Mouse (Mus musculus) thymus, postnatal 10 days (tissue): ENCODE measurements around the gene Wdr6.
"Not testable (repeated sequence)": the region's sequence is repeated elsewhere in the genome, so short reads cannot be mapped to it uniquely, and the experiment has no call there.

Source experiments
- DNase-seq, 2 experiments: peaks; one replicate each; pipeline ENCODE4 v3.0.0; 2021; ENCODE audit warnings: low spot score in 2 of 2

Gene Wdr6

DNA sequence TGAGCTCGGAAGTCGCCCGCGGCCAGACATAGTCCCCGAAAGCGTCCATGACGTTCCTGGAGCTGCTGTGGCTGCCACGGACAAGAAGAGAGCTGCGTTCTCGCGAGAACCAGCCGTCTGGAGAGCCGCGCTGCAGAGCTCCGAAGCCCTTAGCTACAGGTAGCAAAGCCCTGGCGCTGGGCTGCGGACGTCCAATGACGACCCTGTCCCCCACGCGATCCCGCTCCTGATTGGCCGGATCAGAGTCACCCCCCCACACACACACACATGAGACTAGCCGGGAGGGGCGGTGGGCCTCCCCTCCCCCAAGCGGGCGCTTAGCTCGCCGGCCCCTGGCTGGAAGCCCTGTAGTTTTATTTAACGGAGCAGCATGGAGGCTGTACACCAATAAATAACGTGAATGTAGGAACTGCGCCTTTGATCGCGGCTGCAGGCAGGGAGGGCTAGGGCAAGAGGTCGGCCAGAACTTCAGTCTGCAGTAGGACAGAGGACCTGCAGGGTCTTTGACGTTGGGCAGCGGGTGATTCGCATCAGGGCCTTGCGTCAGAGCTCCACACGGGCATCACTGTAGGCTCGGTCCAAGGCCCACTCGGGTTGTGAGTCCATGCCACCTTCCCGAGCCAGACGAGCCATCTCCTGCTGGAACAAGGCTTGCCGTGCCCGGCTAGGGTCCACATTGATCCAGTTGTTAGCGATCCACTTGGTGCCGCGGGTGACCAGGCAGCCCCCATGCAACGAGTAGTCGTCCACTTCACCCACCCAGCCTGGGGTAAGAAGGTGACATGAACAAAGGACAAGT lies at the start of gene Wdr6:
Gene Wdr6 (minus strand): TSS at position 195 of the 799 bp plus-strand sequence.
- DNase-seq: peak; percentile 87 to 93

DNA sequence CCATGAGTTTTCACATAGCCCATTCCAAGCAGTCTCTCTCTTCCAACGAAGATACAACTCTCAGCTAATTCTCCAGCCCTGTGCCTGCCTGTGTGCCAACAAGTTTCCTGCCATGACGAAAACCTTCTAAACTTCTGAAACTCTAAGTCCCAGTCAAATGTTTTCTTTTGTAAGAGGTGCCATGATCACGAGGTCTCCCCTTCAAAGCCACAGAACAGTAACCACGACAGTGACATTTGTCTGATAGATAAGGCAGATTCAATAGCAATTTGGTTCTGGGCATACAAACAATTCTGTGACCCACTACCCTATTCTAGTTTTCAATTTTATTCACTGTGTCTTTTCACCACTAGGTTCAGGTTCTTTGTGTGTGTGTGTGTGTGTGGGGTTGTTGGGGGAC lies 49.6 kb upstream of the Wdr6 start:
- DNase-seq: no peak

DNA sequence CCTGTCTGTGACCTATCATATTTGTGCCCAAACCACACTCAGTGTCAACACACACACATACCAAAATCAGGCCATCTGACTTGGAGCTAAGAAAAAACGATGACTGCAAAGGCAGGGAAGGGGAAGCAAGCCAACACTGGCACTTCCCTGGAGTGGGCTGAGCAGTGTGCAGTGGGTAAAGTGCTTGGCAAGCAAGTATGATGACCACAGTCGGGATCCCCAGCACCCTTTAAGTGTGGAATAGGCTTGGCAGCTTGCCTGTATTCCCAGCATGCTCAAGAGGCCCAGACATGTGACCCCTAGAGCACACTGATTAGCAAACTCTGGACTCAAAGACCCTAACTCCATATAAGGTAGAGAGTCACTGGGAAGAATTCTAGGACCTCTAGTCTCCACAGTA lies 48.0 kb upstream of the Wdr6 start:
- DNase-seq: no peak

DNA sequence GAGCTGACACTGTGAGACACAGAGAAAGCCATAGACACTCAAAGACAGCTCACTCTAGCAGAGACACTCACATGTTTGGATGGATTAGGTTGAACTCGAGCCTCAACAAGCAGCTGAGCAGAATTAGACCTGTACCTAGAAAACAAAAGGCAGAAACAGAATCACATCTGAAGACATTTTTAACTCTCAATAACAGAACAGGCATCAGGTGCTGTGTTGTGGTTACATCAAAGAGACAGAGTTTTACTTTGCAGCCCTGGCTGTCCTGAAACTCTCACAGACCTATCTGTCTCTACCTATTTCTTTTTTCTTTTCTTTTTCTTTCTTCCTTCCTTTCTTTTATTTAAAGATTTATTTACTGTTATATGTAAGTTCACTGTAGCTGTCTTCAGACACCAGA lies 38.8 kb upstream of the Wdr6 start:
- DNase-seq: no peak

DNA sequence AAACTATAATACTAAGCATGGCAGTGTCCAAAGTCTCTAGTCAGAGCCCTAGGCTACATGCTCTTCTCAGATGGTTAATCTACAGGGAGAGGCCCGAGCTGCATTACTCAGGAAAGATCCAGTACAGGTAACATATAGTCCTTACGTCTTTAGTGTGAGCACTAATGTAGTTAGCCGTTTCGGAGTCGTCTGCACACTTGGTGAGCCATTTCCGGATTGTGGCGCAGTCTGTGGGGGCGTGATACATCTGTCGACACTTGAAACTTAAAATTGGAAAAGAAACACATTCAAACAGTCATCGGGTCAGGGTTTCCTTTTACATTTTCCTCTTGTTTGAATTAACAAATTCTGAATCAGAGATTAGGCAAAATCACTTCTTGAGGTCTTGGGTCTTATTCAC lies 32.9 kb upstream of the Wdr6 start:
- DNase-seq: no peak

DNA sequence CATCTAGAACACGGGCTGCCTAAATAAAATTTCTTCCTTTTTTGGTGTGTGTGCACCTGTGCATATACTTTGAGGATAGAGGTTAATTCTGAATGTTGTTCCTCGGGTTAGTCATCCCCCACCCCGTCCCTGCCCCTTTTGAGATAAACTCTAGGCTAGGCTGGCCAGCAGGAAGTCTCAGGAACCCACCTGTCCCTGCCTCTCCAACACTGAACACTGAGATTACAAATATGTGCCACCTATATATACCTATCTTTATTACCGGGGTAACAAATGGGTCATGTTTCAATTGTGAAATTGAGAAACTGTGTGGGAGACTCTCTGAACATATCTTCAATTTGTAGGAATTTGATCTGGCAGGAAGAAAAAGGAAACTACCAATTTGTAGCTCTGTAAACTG lies 30.4 kb upstream of the Wdr6 start:
- no peak for DNase-seq

DNA sequence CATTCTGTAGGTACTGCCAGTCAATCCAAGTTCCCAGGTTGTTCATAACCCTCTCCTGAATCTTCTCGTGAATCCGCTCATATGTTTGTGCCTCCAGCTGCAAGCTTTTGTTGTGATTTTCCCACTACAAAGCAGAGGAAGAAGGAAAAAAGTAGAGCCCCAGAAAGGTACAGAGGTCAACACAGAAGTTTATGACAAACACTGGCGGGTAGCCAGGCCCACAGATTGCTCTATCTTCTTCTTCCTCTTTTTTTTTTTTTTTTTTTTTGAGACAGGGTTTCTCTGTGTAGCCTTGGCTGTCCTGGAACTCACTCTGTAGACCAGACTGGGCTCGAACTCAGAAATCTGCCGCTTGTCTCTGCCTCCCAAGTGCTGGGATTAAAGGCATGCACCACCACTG lies 29.4 kb upstream of the Wdr6 start:
- DNase-seq: not testable (repeated sequence)

DNA sequence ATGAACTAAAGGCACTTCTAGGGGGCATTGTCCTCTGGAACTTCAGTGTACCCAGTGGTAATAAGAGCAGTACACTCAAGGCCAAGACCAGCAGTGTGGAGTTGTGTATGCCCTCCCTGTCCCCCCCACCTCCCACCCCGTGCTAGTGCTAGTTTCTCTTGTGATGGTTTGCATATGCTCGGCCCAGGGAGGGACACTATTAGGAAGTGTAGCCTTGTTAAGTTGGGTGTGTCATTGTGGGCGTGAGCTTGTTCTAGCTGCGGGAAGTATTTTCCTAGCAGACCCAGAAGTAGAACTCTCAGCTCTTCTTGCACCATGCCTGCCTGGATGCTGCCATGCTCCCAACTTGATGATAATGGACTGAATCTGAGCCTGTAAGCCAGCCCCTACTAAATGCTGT lies 23.4 kb upstream of the Wdr6 start:
- no peak for DNase-seq

DNA sequence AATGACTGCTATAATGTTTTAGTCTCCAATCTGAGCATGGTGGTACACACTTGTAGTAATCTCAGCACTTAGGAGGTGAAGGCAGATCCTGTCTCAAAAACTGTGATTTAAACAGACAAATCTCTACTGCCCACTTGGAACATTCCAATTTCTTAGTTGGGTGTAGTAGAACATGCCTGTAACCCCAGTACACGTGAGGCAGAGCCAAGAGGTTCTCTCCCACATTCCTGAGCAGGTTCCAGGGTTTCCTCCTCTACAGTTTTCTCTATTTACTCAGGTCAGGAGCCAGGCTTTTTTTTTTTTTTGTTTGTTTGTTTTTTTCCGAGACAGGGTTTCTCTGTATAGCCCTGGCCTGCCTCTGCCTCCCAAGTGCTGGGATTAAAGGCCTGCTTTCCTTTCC lies 21.5 kb upstream of the Wdr6 start:
- no peak for DNase-seq

DNA sequence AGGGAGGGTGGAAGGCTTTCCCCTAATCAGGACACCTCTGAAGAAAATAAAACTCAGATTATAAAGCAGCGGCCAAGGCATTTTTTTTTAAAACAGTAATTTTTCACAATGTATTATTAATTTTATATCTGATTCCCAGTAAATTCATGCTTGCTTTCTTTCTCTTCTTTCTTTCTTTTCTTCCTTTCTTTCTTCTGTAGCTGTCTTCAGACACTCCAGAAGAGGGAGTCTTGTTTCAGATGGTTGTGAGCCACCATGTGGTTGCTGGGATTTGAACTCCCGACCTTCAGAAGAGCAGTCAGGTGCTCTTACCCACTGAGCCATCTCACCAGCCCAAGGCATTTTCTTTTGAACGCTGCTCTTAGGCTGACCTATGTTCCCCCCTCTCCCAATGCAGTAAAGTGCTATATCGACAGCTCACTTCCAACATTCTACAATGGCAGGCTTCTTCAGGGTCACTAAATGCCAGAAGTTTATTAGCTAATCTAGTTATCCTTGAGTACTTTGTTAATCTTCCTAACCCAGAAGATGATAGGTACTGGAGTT lies 20.6 kb upstream of the Wdr6 start:
- DNase-seq: no peak

DNA sequence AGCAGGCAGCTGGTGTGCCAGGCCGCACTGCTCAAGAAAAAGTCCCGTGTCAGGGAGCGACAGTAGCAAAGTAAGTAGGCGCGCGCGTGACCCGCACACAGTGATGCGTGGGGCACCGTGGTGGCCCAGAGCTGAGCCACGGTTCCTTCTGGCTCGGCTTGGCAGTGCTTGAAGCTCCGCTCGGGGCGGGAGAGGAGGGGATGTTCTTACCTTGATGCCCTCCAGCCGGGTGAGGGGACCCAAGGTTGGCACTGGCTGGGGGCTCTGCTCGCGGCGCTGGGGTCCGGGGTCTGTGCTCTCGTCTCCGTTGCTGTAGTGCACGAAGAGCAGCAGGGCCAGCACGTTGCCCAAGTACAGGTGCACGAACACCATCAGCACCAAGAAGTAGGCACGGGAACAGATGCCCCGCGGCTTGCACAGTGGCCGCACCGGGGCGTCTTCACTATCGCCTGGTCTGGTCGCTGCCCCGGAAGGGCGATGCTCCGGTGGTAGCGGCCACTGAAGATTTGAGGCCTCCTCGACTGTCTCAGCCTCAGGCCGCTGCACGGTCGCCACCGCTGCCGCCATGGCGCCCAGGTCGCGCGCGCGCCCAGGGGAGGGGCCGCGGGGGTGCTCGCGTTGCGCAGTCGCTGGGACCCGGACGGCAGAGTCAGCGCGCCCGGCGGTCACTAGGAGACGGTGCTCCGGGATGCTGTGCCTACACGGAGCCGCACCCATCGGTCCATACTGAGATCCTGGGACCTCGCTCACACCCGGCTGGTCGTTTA lies 18.6 kb upstream of the Wdr6 start, which contains the start of gene P4htm:
Gene P4htm (minus strand): TSS at position 670 of the 767 bp plus-strand sequence.
- DNase-seq: peak; percentile 23 to 48

DNA sequence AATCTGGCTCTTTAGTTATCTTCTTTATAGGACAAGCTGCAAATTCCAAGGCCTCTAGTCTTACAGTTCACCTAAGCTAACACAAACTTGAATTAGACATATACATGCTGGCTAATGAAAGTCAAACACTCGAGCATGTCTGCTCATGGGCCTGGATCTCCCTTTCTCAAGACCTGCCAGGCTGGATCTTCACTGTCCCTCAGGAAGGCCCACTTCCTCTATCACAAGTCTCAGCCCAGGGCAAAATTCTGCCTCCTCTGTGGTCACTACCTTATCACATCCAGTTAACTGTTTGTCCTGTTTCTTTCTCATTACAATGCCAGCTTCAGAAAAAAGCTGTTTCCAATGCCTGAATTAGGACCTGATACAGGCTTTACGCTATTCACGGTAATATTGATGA lies 15.8 kb upstream of the Wdr6 start:
- no peak for DNase-seq

DNA sequence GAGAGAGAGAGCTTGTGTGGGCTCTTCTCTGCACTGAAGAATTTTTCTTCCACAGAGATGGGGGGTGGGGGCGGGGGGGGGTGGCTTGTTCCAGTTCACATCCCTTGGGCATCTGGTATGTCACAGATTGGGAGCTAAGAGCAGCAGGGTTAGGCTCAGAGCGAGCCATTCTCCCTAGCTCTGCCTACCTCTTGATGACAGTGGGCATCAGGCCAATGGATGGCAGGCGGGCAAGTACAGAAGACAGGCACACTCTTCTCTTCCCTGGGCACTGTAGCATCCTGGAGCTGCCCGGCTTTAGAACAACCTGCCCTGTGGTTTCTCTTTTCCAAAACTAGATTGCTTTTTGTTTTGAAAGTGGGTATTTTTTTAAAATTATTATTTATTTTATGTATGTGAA lies 12.9 kb upstream of the Wdr6 start:
- no peak for DNase-seq

DNA sequence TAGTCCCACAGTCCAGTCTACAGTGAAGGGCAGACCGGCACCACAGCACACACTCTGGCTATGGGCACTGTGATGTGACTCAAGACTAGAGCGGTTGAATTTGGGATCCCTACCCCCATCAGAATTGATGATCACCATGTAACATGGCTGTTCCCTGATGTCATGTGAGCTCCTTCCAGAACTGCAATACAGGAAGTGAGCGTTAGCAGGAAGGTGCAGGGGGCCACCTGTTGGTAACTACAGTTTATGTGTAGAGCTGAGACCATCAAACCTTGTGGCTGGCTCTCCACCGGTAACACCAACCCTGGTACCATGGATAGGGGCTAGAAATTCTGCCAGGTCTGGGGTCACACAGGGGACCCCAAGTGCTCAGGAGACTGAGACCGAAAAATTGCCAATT lies 10.7 kb upstream of the Wdr6 start:
- peak in 1 of 2 experiments; percentile 40 for DNase-seq

DNA sequence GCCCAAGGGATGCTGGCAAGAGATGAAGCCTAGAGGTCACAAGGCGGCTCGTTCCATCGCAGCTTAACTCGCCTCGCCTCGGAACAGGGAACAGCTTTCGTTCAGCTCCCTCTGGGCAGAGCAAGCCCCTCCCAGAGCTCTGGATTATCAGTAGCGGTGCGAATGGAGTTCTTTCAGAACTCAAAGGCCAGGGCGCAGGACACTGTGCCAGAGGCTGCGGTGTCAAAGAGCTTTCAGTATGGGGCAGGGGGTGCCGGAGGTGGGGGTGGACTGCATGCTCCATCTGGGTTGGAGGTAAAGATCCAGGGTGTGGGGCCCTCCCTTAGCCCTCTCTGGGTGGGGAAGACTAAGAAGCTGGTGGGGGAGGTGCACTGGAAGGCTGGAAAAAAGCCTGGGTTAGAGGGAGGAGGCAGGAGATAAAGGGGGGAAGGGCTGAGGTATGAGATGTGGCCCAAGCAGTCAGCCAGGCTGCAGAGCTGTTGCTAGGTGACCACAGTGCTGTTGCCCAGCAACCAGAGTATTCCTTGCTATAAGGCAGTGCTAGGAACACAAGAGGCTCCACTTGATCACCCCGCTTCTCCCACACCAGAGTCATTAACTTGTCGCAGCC lies 9.1 kb upstream of the Wdr6 start:
- no peak for DNase-seq

DNA sequence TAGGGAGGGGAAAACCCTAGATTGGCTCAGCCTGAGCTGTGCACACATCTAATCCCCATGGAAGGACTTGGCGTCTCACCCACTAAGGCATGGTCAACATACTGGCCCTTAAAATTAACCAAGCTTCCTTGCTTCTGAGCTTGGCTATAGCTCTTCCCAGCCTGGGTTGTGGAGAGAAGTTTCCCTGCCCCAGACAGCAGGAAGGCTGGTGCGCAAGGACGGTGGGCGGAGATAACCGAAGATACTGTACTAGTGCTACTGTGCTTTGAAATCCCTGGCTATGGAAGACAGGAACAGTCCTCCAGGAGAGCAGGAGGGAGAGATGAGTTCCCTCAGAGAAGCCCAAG lies 778 bp upstream of the Wdr6 start:
- no peak for DNase-seq

DNA sequence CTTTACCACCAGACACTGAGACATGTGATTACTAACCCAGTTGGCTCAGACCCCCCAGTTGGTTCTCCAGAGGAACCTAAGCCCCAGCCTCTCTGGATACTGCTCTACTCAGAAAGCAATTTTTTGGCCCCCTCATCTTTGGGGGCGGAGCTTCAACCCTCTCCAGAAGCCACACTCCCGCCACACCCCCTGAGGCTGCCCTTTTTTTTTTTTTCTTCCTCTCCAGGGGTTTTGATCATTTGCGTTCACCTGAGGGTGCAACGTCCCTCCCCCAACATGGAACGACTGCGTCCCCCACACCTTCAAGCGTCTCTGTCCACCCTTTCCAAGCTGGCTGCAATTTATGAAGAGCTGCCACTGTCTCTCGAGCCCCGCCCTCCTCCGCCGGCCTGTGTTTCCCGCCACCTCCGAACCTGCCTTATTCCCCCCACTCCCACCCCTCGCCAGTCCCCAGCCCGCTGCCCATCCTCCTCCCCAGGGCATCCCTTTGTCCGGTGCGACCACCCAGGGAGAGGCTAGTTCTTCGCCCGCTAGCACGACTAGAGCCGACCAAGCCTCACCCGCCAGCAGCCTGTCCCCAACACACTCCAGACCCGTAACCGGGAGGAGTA lies 500 bp downstream of the Wdr6 start:
- peak in 1 of 2 experiments; percentile 44 for DNase-seq

DNA sequence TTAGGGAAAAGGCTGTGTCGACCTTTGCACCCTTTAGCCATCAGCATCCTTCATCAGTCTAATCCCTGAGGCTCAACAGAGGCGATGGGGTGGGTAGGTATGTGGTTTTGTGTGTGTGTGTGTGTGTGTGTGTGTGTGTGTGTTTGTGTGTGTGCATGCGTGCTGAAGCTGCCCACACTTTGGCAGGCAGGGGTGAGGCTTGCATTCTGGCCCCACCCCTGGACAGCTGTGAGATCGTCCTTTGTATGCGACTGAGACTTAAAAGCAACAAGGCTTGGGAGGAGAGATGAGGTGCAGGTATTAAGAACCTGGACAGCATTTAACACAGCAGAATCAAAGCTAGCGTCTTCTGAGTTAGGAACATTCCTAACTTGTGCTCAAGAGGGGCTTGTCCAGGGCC lies 1.5 kb downstream of the Wdr6 start:
- no peak for DNase-seq

DNA sequence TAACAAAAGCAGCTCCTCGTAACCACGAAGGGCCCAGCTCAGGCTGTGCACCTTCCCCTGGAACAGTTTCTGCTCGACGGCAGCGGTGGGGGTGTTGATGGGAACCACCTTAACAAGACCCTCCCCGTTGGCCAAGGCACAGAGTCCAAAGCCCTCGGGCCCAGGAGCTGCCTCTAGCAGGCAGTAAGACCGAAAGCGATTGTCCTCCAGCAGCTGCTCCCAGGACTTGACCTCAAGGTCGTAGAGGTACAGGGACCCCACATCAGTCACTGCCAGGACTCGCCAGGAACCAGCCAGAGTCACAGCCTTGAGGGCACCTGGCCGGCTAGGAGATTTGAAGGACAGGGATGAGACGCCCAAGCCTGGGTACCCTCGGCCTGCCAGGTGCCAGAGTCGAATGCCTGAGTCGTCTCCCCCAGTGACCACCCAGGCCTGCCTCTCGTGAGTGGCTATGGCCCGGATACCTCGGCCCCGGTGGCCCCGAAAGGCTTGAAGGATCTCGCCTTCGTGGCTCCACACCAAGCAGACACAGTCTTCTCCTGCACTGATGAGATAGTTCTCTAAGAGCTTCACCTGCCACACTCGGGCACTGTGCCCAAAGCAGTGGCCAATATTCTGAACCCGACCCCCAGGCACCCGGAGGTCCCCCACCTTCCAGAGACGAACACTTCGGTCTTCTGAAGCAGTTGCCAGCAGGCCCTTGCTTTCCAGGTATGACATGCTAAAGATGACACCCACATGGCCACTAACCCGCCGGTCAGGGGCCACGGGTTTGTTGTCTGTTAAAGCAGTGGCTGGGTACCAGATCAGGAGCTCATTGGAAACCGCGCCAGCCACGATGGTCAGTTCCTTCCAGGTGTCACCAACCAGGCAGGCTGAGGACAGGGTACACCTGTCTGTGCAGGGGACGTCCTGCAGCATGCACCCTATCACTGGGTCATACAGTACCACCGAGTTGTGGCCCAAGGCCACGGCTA lies 2.9 kb downstream of the Wdr6 start:
- no peak for DNase-seq

DNA sequence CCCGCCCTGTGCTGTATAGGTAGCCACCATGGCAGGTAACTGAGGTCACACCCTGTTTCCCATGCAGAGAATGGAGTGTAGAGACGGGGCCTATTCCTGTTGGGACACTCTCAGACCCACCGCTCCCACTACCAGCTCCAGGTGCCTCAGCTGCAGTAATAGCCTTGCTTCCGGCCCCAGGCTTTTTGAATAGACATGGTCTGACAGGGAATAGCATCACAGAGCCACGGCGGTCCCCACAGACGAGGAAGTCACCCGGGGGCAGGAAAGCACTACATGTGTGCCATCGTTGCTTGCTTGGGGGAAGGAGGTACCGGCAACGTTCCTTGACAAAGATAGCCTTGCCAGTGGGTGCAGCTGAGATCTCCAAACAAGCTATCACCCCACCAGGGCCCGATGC lies 3.6 kb downstream of the Wdr6 start:
- no peak for DNase-seq
